Mouse (Mus musculus): ENCODE data around the gene Agfg2. TPM values are rescaled to one million over a fixed set of nuclear protein-coding genes. Genes with fewer than 3 reads are reported as not detected.
A peak's percentile ranks its signal among the peaks of the same experiment; 100 is the strongest.

The Agfg2 gene
- polyA plus RNA-seq, 1 experiment from 2014 or later = 19.3 TPM

DNA sequence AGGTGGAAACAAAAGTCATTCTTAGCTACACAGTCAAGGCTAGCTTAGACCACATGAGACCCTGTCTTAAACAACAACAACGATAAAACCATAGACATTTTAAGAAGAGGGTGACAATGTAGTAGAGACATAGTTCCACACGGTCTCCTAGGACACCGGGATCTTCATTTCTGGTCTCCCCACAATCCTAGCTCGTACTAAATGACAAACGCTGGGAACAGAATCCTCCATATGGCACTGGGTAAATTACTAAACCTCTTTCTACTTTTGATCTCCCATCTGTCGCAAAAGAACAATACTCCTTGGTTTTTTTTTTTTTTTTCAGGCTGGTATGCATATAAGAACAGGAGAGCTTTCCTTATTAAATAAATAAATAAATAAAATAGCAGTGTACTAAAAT, 2.0 kb downstream of the Agfg2 start:
- WGBS = 88% methylated on average over 6 of the region's 6 CpGs
- ATAC-seq (replicated peaks; ENCODE audit: insufficient number of reproducible peaks, insufficient read depth, low FRiP score, low read depth) = no peak
- no peaks in the 10 kb centered on the region; the same call in 1 of the 2 replicates for H3K36me3 ChIP-seq
- H3K4me3 ChIP-seq = no peak overlapping the region
- no peaks in the 10 kb centered on the region for H3K27me3 ChIP-seq
- H3K9ac ChIP-seq = no peak overlapping the region
- peaks cover 16% of the 10 kb centered on the region for H3K4me1 ChIP-seq (replicated peaks)
- H3K9me3 ChIP-seq (replicated peaks) = no peaks in the 10 kb centered on the region
- peak overlapping the region; percentile 88; the same call in 1 of the 2 replicates for H3K4me2 ChIP-seq
- no peak overlapping the region for H3K27ac ChIP-seq

DNA sequence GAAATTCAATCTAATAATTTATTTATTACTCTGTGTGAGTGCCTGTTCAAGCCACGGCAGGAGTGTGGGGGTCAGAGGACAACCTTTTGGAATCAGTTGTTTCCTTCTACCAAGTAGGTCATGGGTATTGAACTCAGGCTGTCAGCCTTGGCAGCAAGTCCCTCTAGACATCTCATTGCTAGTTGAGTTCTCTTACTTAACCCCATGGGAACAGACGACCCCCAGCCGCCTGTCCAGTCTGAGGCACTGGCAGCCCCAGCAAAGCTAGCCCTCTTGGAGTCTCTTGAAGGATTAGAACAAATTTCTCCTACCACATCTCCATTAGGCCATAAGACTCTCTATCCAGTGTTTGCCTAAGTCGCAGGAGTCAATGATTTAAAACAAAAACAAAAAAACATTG, 4.8 kb downstream of the Agfg2 start:
- no peaks in the 10 kb centered on the region for H3K27me3 ChIP-seq
- peaks cover 13% of the 10 kb centered on the region for H3K4me1 ChIP-seq (replicated peaks)
- WGBS = 79% methylated on average over 4 of the region's 4 CpGs
- H3K4me3 ChIP-seq = no peak overlapping the region
- H3K36me3 ChIP-seq = no peaks in the 10 kb centered on the region; the same call in 1 of the 2 replicates
- no peak overlapping the region for H3K9ac ChIP-seq
- H3K27ac ChIP-seq = no peak overlapping the region
- ATAC-seq (replicated peaks; ENCODE audit: insufficient number of reproducible peaks, insufficient read depth, low FRiP score, low read depth) = no peak
- no peak overlapping the region for H3K4me2 ChIP-seq
- no peaks in the 10 kb centered on the region for H3K9me3 ChIP-seq (replicated peaks)

DNA sequence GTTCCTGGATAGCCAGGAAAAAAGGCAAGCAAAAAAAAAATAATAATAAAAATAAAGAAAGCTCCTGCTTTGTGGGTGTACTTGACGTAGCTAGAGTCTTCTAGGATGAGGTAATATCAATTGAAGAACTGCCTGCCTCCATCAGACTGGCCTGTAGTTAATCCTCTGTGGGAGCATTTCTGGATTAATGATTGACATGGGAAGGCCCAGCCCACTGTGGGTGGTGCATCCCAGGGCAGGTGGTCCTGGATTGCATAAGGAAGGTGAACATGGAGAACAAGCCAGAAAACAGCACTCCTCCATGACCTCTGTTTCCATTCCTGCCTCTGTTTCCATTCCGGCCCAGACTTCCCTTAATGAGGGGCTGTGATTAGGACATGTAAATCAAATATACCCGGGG, 5.8 kb downstream of the Agfg2 start:
- Histone ChIP-seq H3K4me1 (replicated peaks) (peaks cover 12% of the 10 kb centered on the region), H3K4me2 (no peak overlapping the region), H3K9ac (no peak overlapping the region), H3K27me3 (no peaks in the 10 kb centered on the region), H3K36me3 (no peaks in the 10 kb centered on the region; the same call in 1 of the 2 replicates), H3K4me3 (no peak overlapping the region), H3K27ac (no peak overlapping the region), H3K9me3 (replicated peaks) (no peaks in the 10 kb centered on the region)
- WGBS = 83% methylated on average over 3 of the region's 3 CpGs
- no peak for ATAC-seq (replicated peaks; ENCODE audit: insufficient number of reproducible peaks, insufficient read depth, low FRiP score, low read depth)

DNA sequence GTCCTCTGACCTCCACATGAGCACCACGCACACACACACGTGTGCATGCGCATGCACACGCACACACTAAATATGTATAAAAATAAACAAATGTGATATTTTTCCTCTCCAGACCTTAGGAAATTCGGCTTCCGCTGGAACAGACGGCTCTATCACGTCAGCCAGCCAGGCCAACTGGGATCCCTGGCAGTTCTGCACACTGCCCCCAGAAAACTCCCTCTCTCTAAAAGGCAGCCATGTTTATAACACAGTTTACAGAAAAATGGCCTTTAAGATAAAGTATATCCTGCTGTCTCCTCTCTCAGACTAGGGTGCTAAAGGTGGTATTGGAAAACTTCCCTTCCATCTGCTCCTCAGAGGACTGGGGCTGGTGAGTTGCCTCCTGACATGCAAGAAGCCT, 6.7 kb downstream of the Agfg2 start:
- H3K36me3 ChIP-seq = no peaks in the 10 kb centered on the region; the same call in 1 of the 2 replicates
- 89% methylated on average over 8 of the region's 8 CpGs for whole genome bisulfite sequencing
- no peak overlapping the region for H3K9ac ChIP-seq
- no peaks in the 10 kb centered on the region for H3K9me3 ChIP-seq (replicated peaks)
- no peak overlapping the region for H3K27ac ChIP-seq
- no peak overlapping the region for H3K4me2 ChIP-seq
- H3K4me1 ChIP-seq (replicated peaks) = peaks cover 6% of the 10 kb centered on the region
- H3K4me3 ChIP-seq = no peak overlapping the region
- ATAC-seq (replicated peaks; ENCODE audit: insufficient number of reproducible peaks, insufficient read depth, low FRiP score, low read depth) = no peak
- H3K27me3 ChIP-seq = no peaks in the 10 kb centered on the region

DNA sequence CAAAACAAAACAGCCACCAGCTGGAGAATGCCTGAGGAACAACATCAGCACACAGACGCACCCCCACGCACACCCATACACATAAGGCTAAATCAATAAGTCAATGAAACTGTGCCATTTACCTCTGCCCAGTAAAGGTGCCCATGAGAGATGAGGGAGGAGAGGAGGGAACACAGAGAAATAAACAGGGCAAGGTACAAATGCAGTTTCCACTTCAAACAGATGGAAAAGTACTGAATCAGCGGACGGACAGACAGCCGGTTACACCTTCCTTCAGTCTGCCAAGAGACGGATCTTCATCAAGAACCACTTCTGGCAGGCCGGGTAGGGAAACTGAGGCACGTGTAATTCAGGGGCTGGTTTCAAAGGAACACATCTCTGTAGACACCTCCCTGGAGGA, 9.7 kb downstream of the Agfg2 start:
- peaks cover 21% of the 10 kb centered on the region for H3K4me1 ChIP-seq (replicated peaks)
- H3K9ac ChIP-seq = no peak overlapping the region
- no peaks in the 10 kb centered on the region for H3K27me3 ChIP-seq
- no peak overlapping the region for H3K4me2 ChIP-seq
- H3K36me3 ChIP-seq = no peaks in the 10 kb centered on the region; the same call in 1 of the 2 replicates
- no peak overlapping the region for H3K4me3 ChIP-seq
- no peak overlapping the region for H3K27ac ChIP-seq
- no peaks in the 10 kb centered on the region for H3K9me3 ChIP-seq (replicated peaks)
- ATAC-seq (replicated peaks; ENCODE audit: insufficient number of reproducible peaks, insufficient read depth, low FRiP score, low read depth) = no peak
- WGBS = 94% methylated on average over 8 of the region's 8 CpGs

DNA sequence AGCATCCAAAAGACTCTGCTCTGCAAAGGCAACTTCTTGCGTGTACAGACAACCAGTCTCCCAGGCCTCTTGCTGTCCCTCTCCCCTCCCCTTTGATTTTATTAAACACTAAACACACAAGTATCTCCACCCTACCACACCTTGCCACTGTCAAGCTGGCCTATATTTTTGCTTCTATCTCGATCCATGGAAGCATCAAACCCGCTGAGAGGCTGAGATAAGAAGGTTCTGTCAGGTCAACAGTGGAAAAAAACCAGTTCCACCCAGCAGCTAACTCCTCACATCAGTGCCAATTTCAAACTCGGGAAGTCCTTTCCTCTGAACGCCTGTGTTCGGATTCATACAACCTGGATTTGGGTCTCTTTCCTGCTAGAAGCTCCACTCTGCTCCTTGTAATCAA, 11.5 kb downstream of the Agfg2 start:
- Histone ChIP-seq H3K4me3 (no peak overlapping the region), H3K27ac (peak overlapping the region; percentile 92; the same call in 1 of the 2 replicates), H3K9ac (no peak overlapping the region), H3K9me3 (replicated peaks) (no peaks in the 10 kb centered on the region), H3K27me3 (no peaks in the 10 kb centered on the region), H3K4me2 (no peak overlapping the region), H3K4me1 (replicated peaks) (peaks cover 29% of the 10 kb centered on the region), H3K36me3 (no peaks in the 10 kb centered on the region)
- ATAC-seq (replicated peaks; ENCODE audit: insufficient number of reproducible peaks, insufficient read depth, low FRiP score, low read depth) = no peak
- 66% methylated on average over 6 of the region's 6 CpGs for WGBS

DNA sequence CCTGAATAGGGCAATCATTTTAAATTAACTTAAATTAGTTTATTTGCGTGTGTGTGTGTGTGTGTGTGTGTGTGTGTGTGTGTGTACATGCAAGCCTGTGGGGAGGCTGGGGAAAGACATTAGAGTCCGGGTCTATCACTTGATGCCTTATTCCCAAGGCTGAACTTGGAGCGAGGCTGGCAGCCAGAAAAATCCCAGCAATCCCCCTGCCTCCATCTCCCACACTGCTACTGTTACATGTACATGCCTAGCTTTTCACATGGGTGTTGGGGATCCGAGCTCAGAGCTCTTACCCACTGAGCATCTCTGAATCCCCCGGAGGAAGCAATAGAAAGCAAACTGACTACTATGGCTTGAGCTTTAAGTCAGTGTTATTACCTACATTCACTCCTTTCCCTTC, 12.2 kb downstream of the Agfg2 start:
- H3K27me3 ChIP-seq = no peaks in the 10 kb centered on the region
- H3K9me3 ChIP-seq (replicated peaks) = no peaks in the 10 kb centered on the region
- no peak; the same call in 1 of the 2 replicates for ATAC-seq (replicated peaks; ENCODE audit: insufficient number of reproducible peaks, insufficient read depth, low FRiP score, low read depth)
- H3K27ac ChIP-seq = peak overlapping the region; percentile 92
- WGBS = 67% methylated on average over 5 of the region's 5 CpGs
- no peak overlapping the region for H3K4me3 ChIP-seq
- peaks cover 29% of the 10 kb centered on the region for H3K4me1 ChIP-seq (replicated peaks)
- no peak overlapping the region for H3K9ac ChIP-seq
- H3K4me2 ChIP-seq = peak overlapping the region; percentile 36
- no peaks in the 10 kb centered on the region for H3K36me3 ChIP-seq

DNA sequence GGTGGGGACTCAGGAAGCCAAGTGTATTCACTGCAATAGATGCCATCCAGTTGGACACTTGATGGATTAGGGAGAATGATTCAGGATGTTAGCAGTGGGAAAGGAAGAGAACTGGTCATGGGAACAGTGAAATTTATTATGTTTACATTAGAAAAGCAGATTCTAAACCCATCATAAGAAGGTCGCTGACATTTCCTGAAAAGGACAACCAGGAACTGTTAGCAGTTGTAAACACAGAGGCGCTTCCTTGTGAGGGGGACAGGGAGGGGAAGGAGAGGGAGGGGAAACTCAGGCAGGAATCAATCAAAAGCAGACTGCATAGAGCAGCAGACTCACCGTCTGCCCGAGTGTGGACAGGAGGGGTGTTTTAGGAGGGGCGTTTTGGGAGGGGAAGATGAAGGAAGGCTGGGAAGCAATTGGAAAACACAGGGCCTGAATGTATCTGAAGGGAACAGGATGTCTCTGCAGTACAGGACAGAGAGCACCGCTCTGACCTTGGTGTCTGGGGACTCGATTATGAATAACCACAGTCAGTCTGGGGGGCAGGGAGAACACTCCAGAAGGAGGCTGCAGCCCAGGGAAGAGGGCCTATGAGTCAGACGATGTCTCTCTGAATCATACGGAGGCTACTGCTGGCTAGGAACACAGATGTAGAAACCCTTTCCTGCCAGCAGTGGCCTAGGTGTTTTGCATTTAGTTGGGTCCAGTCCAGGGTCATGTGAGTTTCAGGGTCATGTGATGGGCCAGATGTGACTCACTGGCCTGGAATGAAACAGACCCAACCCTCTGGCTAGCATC, 12.9 kb downstream of the Agfg2 start:
- Histone ChIP-seq H3K9ac (peak overlapping the region; percentile 29; the same call in 1 of the 2 replicates), H3K4me2 (peak overlapping the region; percentile 36), H3K27me3 (no peaks in the 10 kb centered on the region), H3K4me3 (no peak overlapping the region), H3K36me3 (peaks cover 5% of the 10 kb centered on the region), H3K27ac (peak overlapping the region; percentile 92), H3K9me3 (replicated peaks) (no peaks in the 10 kb centered on the region), H3K4me1 (replicated peaks) (peaks cover 29% of the 10 kb centered on the region)
- peak; percentile 77 for ATAC-seq (replicated peaks; ENCODE audit: insufficient number of reproducible peaks, insufficient read depth, low FRiP score, low read depth)
- WGBS = 11% methylated on average over 9 of the region's 9 CpGs

DNA sequence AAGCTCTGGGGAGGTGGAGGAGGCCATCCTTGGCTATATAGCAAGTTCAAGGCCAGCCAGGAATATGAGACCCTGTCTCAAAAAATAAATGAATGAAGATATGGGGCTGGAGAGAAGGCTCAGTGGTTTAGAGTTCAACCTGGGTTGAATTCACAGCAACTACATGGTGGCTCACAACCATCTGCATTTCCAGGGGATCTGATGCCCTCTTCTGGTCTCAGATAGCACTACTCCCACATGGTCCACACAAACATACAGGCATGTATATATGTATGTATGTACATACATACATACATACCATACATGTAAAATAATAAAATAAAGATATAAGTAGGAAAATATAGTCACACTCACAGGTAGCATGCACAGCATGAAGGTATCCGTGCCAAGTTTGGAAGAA, 14.3 kb downstream of the Agfg2 start:
- 95% methylated on average over 1 of the region's 1 CpGs for WGBS
- no peak overlapping the region for H3K4me3 ChIP-seq
- H3K9me3 ChIP-seq (replicated peaks) = no peaks in the 10 kb centered on the region
- H3K27ac ChIP-seq = no peak overlapping the region
- H3K4me2 ChIP-seq = no peak overlapping the region
- ATAC-seq (replicated peaks; ENCODE audit: insufficient number of reproducible peaks, insufficient read depth, low FRiP score, low read depth) = no peak
- H3K27me3 ChIP-seq = no peaks in the 10 kb centered on the region
- peaks cover 11% of the 10 kb centered on the region for H3K36me3 ChIP-seq
- no peak overlapping the region for H3K9ac ChIP-seq
- peaks cover 29% of the 10 kb centered on the region for H3K4me1 ChIP-seq (replicated peaks)

DNA sequence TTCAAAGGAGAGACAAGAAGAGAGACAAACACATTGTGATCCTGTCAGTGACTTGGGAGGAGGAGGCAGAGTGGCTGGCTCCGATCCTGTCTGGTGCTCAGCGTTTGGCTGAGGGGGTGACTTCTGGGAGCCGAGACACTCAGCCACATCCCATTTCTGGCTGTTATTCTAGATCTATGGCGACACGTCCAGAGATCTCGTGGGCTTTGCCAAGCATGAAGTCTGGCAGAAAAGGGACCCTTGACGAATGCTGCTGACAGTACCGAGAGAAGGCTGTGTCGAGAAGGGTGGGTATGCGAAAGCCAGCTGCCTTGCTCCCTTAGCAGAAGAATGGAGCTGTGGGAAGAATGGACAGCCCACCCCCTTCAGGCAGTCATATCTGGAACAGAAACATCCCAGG, 15.6 kb downstream of the Agfg2 start:
- Histone ChIP-seq H3K9ac (no peak overlapping the region), H3K36me3 (peaks cover 13% of the 10 kb centered on the region), H3K4me3 (no peak overlapping the region), H3K4me2 (0 out of 2 replicates have a peak overlapping the region, but pooled peaks have one; percentile 29), H3K9me3 (replicated peaks) (no peaks in the 10 kb centered on the region), H3K4me1 (replicated peaks) (peaks cover 29% of the 10 kb centered on the region), H3K27ac (peak overlapping the region; percentile 58), H3K27me3 (no peaks in the 10 kb centered on the region)
- WGBS = 45% methylated on average over 10 of the region's 10 CpGs
- no peak for ATAC-seq (replicated peaks; ENCODE audit: insufficient number of reproducible peaks, insufficient read depth, low FRiP score, low read depth)

DNA sequence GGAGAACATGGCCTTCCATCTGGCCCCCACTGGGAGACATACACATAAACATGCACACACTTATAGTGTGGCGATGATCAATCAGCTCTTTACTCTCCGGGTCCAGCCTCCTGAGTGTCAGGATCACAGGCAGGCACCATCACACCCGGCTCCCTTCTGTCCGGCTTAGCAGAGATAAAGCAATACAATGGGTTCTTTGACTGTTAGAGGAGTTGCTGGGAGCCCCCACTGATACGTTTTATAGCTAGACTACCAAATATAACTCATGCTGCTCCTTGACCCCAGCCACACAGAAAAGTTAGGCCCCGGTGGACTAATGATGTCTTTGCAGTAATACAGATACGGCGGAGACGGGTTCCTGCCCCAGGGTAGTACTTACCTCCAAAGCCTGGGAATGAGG, 21.5 kb downstream of the Agfg2 start:
- H3K27ac ChIP-seq = no peak overlapping the region
- H3K9ac ChIP-seq = no peak overlapping the region
- no peaks in the 10 kb centered on the region for H3K27me3 ChIP-seq
- peaks cover 44% of the 10 kb centered on the region for H3K36me3 ChIP-seq
- 70% methylated on average over 9 of the region's 9 CpGs for WGBS
- no peaks in the 10 kb centered on the region for H3K9me3 ChIP-seq (replicated peaks)
- H3K4me1 ChIP-seq (replicated peaks) = 0 out of 2 replicates have a peak, but pooled peaks cover 4% of the 10 kb centered on the region
- no peak for ATAC-seq (replicated peaks; ENCODE audit: insufficient number of reproducible peaks, insufficient read depth, low FRiP score, low read depth)
- H3K4me3 ChIP-seq = no peak overlapping the region
- no peak overlapping the region for H3K4me2 ChIP-seq

Measured in heart, embryonic 15.5 days (tissue).